In genomic region chr11:78094504-78095143, GRCm38 (mm10) we compare ENCODE assay signal across 8 mouse cellular contexts. TPM values are rescaled to one million over a fixed set of nuclear protein-coding genes. Genes with fewer than 3 reads are reported as not detected.
DNase-seq lines count a peak whose midpoint lies in the region; ATAC-seq and TF ChIP-seq lines count a peak whose summit lies in the region.

Gene Fam222b, plus strand, starts transcription at chr11:78094660.

- WGBS in forebrain, embryonic 13.5 days = under 1% methylated on average over 38 of the region's 38 CpGs
- under 1% methylated on average over 38 of the region's 38 CpGs for WGBS in large intestine, adult 2 months
- 2% methylated on average over 38 of the region's 38 CpGs for WGBS in liver, postnatal 0 days (ENCODE audit: insufficient replicate concordance)
- WGBS in neural tube, embryonic 14.5 days = under 1% methylated on average over 38 of the region's 38 CpGs

- no peak for TF ChIP-seq EP300 in liver, postnatal 0 days (IDR thresholded peaks at IDR 0.05; ENCODE audit: low read depth)

- DNase-seq in c-Kit-positive CD71-positive TER-119-positive erythroid progenitor cells, embryonic 14.5 days (ENCODE audit: low spot score) = peak; percentile 82
- DNase-seq in heart, postnatal 10 days = peak; percentile 96
- DNase-seq in large intestine, adult 2 months (ENCODE audit: low read depth, low spot score) = peak; percentile 57
- DNase-seq in liver, postnatal 0 days = peak; percentile 92
- DNase-seq in testis, postnatal 10 days (ENCODE audit: low spot score) = peak; percentile 94

- peak within 1 kb of the TSS; percentile 92 for H3K4me2 ChIP-seq in forebrain, embryonic 13.5 days
- H3K4me2 ChIP-seq in liver, postnatal 0 days (ENCODE audit: low read depth, low read length) = peak within 1 kb of the TSS; percentile 92
- peak within 1 kb of the TSS; percentile 93 for H3K4me2 ChIP-seq in neural tube, embryonic 14.5 days (ENCODE audit: low read depth, low read length)

- no peak for TF ChIP-seq CTCF in E14TG2a.4 (conservative IDR thresholded peaks at IDR 0.05; ENCODE audit: low read length)
- TF ChIP-seq CTCF in liver, postnatal 0 days (IDR thresholded peaks at IDR 0.05; ENCODE audit: low read depth) = no peak

- no peaks in the 10 kb centered on the region for H3K9me3 ChIP-seq in E14TG2a.4 (ENCODE audit: low read length)
- no peaks in the 10 kb centered on the region for H3K9me3 ChIP-seq in forebrain, embryonic 13.5 days (replicated peaks)
- no peaks in the 10 kb centered on the region for H3K9me3 ChIP-seq in liver, postnatal 0 days (ENCODE audit: low read length)
- no peaks in the 10 kb centered on the region for H3K9me3 ChIP-seq in neural tube, embryonic 14.5 days (ENCODE audit: control insufficient read depth, low read length)

- H3K36me3 ChIP-seq in E14TG2a.4 (ENCODE audit: insufficient read depth, low read length) = 0 out of 2 replicates have a peak, but pooled peaks cover 3% of the 10 kb centered on the region
- H3K36me3 ChIP-seq in forebrain, embryonic 13.5 days (ENCODE audit: poor library complexity, severe bottlenecking) = peaks cover 2% of the 10 kb centered on the region; the same call in 1 of the 2 replicates
- 0 out of 2 replicates have a peak, but pooled peaks cover 2% of the 10 kb centered on the region for H3K36me3 ChIP-seq in liver, postnatal 0 days (replicated peaks; ENCODE audit: insufficient read depth, low read length)
- H3K36me3 ChIP-seq in neural tube, embryonic 14.5 days (ENCODE audit: control insufficient read depth, insufficient read depth, low read length) = no peaks in the 10 kb centered on the region

- intact Hi-C loops in heart, postnatal 10 days (cut with DNase I) = no loop called here

- peak within 1 kb of the TSS; percentile 67 for H3K27ac ChIP-seq in forebrain, embryonic 13.5 days
- peak within 1 kb of the TSS; percentile 84 for H3K27ac ChIP-seq in liver, postnatal 0 days (ENCODE audit: low read depth)
- peak within 1 kb of the TSS; percentile 77 for H3K27ac ChIP-seq in neural tube, embryonic 14.5 days (ENCODE audit: low read depth, low read length)

- H3K4me1 ChIP-seq in E14TG2a.4 (replicated peaks; ENCODE audit: low read depth, low read length) = peaks cover 44% of the 10 kb centered on the region
- H3K4me1 ChIP-seq in forebrain, embryonic 13.5 days = peaks cover 31% of the 10 kb centered on the region
- H3K4me1 ChIP-seq in liver, postnatal 0 days (ENCODE audit: insufficient read depth) = peaks cover 22% of the 10 kb centered on the region
- peaks cover 21% of the 10 kb centered on the region for H3K4me1 ChIP-seq in neural tube, embryonic 14.5 days (ENCODE audit: control insufficient read depth, insufficient read depth, low read length)

- peak within 1 kb of the TSS; percentile 92 for H3K4me3 ChIP-seq in E14TG2a.4 (replicated peaks; ENCODE audit: low read length)
- peak within 1 kb of the TSS; percentile 85 for H3K4me3 ChIP-seq in forebrain, embryonic 13.5 days
- H3K4me3 ChIP-seq in liver, postnatal 0 days (ENCODE audit: low read depth, low read length) = peak within 1 kb of the TSS; percentile 80
- peak within 1 kb of the TSS; percentile 70 for H3K4me3 ChIP-seq in neural tube, embryonic 14.5 days (ENCODE audit: low read depth, low read length)

- peak; percentile 95 for ATAC-seq in forebrain, embryonic 13.5 days
- peak; percentile 95 for ATAC-seq in liver, postnatal 0 days
- ATAC-seq in neural tube, embryonic 14.5 days (ENCODE audit: low read depth) = peak; percentile 95

- H3K27me3 ChIP-seq in E14TG2a.4 (ENCODE audit: insufficient read depth, low read length) = no peaks in the 10 kb centered on the region
- H3K27me3 ChIP-seq in forebrain, embryonic 13.5 days = no peaks in the 10 kb centered on the region
- no peaks in the 10 kb centered on the region for H3K27me3 ChIP-seq in liver, postnatal 0 days (ENCODE audit: insufficient read depth, low read length)
- H3K27me3 ChIP-seq in neural tube, embryonic 14.5 days (ENCODE audit: control insufficient read depth, insufficient read depth, low read length) = no peaks in the 10 kb centered on the region; the same call in 1 of the 2 replicates

- H3K9ac ChIP-seq in forebrain, embryonic 13.5 days = peak within 1 kb of the TSS; percentile 89
- peak within 1 kb of the TSS; percentile 76 for H3K9ac ChIP-seq in liver, postnatal 0 days (replicated peaks)
- H3K9ac ChIP-seq in neural tube, embryonic 14.5 days (replicated peaks; ENCODE audit: low read depth, low read length) = peak within 1 kb of the TSS; percentile 80

RNA-seq across cellular contexts. Expression of gene Fam222b, which starts in this region (rescaled TPM):
- 22.1 and 23.7 TPM in 2 replicates for polyA plus RNA-seq in forebrain, embryonic 13.5 days (2015; fragmentation: Nextera tagmentation; extraction: Ambion mirVana)
- total RNA-seq in heart, postnatal 10 days (2021) = 10 to 100 TPM; 15.0 to 17.0 TPM
- polyA plus RNA-seq in large intestine, adult 2 months (2012; rRNA removed) = 7.8 and 14.5 TPM in 2 replicates
- polyA plus RNA-seq in liver, postnatal 0 days (2015; fragmentation: Nextera tagmentation; extraction: Ambion mirVana) = 5.9 and 7.5 TPM in 2 replicates
- polyA plus RNA-seq in neural tube, embryonic 14.5 days (2014; fragmentation: Nextera tagmentation; extraction: Ambion mirVana) = 29.3 and 35.6 TPM in 2 replicates

Comparison
In these comparisons a context has a peak if more than half of its experiments do, and no peak if none do; other contexts are left out.
1. Peak in every context shown above with its lines: DNase-seq, ATAC-seq, H3K4me3 ChIP-seq and H3K27ac ChIP-seq.